Mouse (Mus musculus) liver, postnatal 0 days (tissue): ENCODE measurements around the gene Tmprss2. TPM values are rescaled to one million over a fixed set of nuclear protein-coding genes. Genes with fewer than 3 reads are reported as not detected.

ENCODE experiments used
- ATAC-seq: fragments of 200-750 bp; cut with Nextera tagmentation; 2 replicates; pipeline ENCODE4 v1.8.0; 2017; ENCODE audit warnings: mild to moderate bottlenecking, moderate library complexity
- DNase-seq: peaks from one replicate; pipeline ENCODE4 v3.0.0-alpha.2; 2016
- H3K27ac ChIP-seq: fragments of 300-500 bp; sonication (generic); 2 replicates; pipeline ENCODE4 v1.5.1; 2014; ENCODE audit warnings: antibody characterized with exemption, moderate library complexity, mild to moderate bottlenecking, low read depth
- H3K27me3 ChIP-seq: fragments of 300-500 bp; sonication (generic); 2 replicates; pipeline ENCODE4 v1.6.1; 2014; ENCODE audit warnings: low read length, control low read depth, mixed read lengths; ENCODE audit not compliant: insufficient read depth
- H3K36me3 ChIP-seq: fragments of 300-500 bp; sonication (generic); replicated peaks from 2 replicates; pipeline ENCODE4 v1.6.1; 2014; ENCODE audit warnings: mild to moderate bottlenecking, control low read depth, low read length, moderate library complexity, mixed read lengths; ENCODE audit not compliant: insufficient read depth
- H3K4me1 ChIP-seq: fragments of 300-500 bp; sonication (generic); 2 replicates; pipeline ENCODE4 v1.6.1; 2014; ENCODE audit warnings: antibody characterized with exemption, mild to moderate bottlenecking, control low read depth; ENCODE audit not compliant: insufficient read depth
- H3K4me2 ChIP-seq: fragments of 300-500 bp; sonication (generic); 2 replicates; pipeline ENCODE4 v1.6.1; 2014; ENCODE audit warnings: low read depth, mild to moderate bottlenecking, low read length, moderate library complexity, mixed read lengths
- H3K4me3 ChIP-seq: fragments of 300-500 bp; sonication (generic); 2 replicates; pipeline ENCODE4 v1.5.1; 2014; ENCODE audit warnings: low read depth, low read length
- H3K9ac ChIP-seq: fragments of 300-500 bp; sonication (generic); replicated peaks from 2 replicates; pipeline ENCODE4 v1.6.1; 2014; ENCODE audit warnings: mild to moderate bottlenecking, moderate library complexity
- H3K9me3 ChIP-seq: fragments of 300-500 bp; sonication (generic); 2 replicates; pipeline ENCODE4 v1.6.1; 2016; ENCODE audit warnings: mild to moderate bottlenecking, control low read depth, low read length, mixed read lengths
- CTCF ChIP-seq: sonication (generic); IDR thresholded peaks from 2 replicates; pipeline ENCODE4 v1.5.1; 2016; ENCODE audit warnings: antibody characterized with exemption, low read depth
- EP300 ChIP-seq: IDR thresholded peaks from 2 replicates; pipeline ENCODE4 v1.6.1; 2016; ENCODE audit warnings: antibody characterized with exemption, low read depth, mild to moderate bottlenecking
- WGBS: fragments of 180-500 bp; shearing (Covaris S2); extraction: QIAGEN DNeasy Blood & Tissue Kit; methylation state at CpG from one replicate; pipeline ENCODE4 v1.1.7; 2014; ENCODE audit not compliant: insufficient replicate concordance; 5-methylcytosine and 5-hydroxymethylcytosine counted together
- polyA plus RNA-seq: library from polyadenylated mRNA; unstranded; fragments of >200 nt; fragmentation: Nextera tagmentation; extraction: Ambion mirVana; gene quantifications from 2 replicates; pipeline ENCODE4 v1.2.1, GENCODE M21; 2015

Tmprss2 gene
- polyA plus RNA-seq, 1 experiment from 2014 or later: 4.3 TPM

- DNase-seq: peak; percentile 44
Measured at GRCm38 (mm10) chr16:97568662-97569061, 42.3 kb downstream of the Tmprss2 start.

GRCm38 (mm10) chr16:97544340-97544739 lies 66.7 kb downstream of the Tmprss2 start:
- no peak overlapping the region for H3K9ac ChIP-seq
- WGBS: 76% methylated on average over 4 of the region's 4 CpGs
- TF ChIP-seq EP300 (no peak), CTCF (no peak)
- no peak overlapping the region for H3K4me3 ChIP-seq
- DNase-seq (no peak), ATAC-seq (no peak)
- no peaks in the 10 kb centered on the region; the same call in 1 of the 2 replicates for H3K9me3 ChIP-seq
- no peak overlapping the region for H3K27ac ChIP-seq
- no peaks in the 10 kb centered on the region for H3K27me3 ChIP-seq
- H3K4me1 ChIP-seq: no peaks in the 10 kb centered on the region; the same call in none of the 2 replicates
- H3K4me2 ChIP-seq: no peak overlapping the region
- peaks cover 44% of the 10 kb centered on the region for H3K36me3 ChIP-seq

More at GRCm38 (mm10) chr16:97568662-97569061, 42.3 kb downstream of the Tmprss2 start:
- Histone ChIP-seq H3K4me3 (no peak overlapping the region), H3K27ac (no peak overlapping the region), H3K27me3 (no peaks in the 10 kb centered on the region), H3K4me2 (no peak overlapping the region), H3K9ac (no peak overlapping the region), H3K9me3 (no peaks in the 10 kb centered on the region), H3K4me1 (no peaks in the 10 kb centered on the region), H3K36me3 (peaks cover 5% of the 10 kb centered on the region; the same call in 1 of the 2 replicates)
- TF ChIP-seq CTCF (peak; percentile 63), EP300 (no peak)
- no peak for ATAC-seq
- WGBS: 61% methylated on average over 9 of the region's 9 CpGs

- Histone ChIP-seq H3K4me1 (peaks cover 40% of the 10 kb centered on the region), H3K27me3 (no peaks in the 10 kb centered on the region), H3K9ac (peak overlapping the region; percentile 62), H3K9me3 (no peaks in the 10 kb centered on the region; the same call in 1 of the 2 replicates), H3K27ac (peak overlapping the region; percentile 98), H3K4me3 (peak overlapping the region; percentile 42), H3K4me2 (peak overlapping the region; percentile 72), H3K36me3 (peaks cover 28% of the 10 kb centered on the region)
- WGBS: 32% methylated on average over 1 of the region's 1 CpGs
- TF ChIP-seq CTCF: 0 out of 2 replicates have a peak, but pooled peaks have one; percentile 12
- TF ChIP-seq EP300: no peak
- no peak for ATAC-seq
- DNase-seq: no peak
Measured at GRCm38 (mm10) chr16:97536859-97537258, 74.1 kb downstream of the Tmprss2 start.

GRCm38 (mm10) chr16:97535808-97536413 lies 75.1 kb downstream of the Tmprss2 start:
- WGBS: 8% methylated on average over 3 of the region's 3 CpGs
- Histone ChIP-seq H3K36me3 (peaks cover 20% of the 10 kb centered on the region), H3K27me3 (no peaks in the 10 kb centered on the region), H3K4me3 (peak overlapping the region; percentile 42), H3K9me3 (no peaks in the 10 kb centered on the region), H3K4me2 (peak overlapping the region; percentile 72), H3K4me1 (peaks cover 40% of the 10 kb centered on the region), H3K27ac (peak overlapping the region; percentile 98), H3K9ac (peak overlapping the region; percentile 62)
- TF ChIP-seq CTCF (no peak), EP300 (no peak)
- DNase-seq (peak; percentile 75), ATAC-seq (peak; percentile 68)

GRCm38 (mm10) chr16:97534876-97535461 lies 76.0 kb downstream of the Tmprss2 start:
- Histone ChIP-seq H3K27ac (peak overlapping the region; percentile 98), H3K4me1 (peaks cover 40% of the 10 kb centered on the region), H3K4me3 (peak overlapping the region; percentile 42), H3K27me3 (no peaks in the 10 kb centered on the region), H3K9ac (peak overlapping the region; percentile 62), H3K9me3 (no peaks in the 10 kb centered on the region), H3K4me2 (peak overlapping the region; percentile 72), H3K36me3 (peaks cover 14% of the 10 kb centered on the region)
- 16% methylated on average over 5 of the region's 5 CpGs for WGBS
- TF ChIP-seq CTCF (no peak), EP300 (peak; percentile 64; the same call in 1 of the 2 replicates)
- DNase-seq (peak; percentile 58), ATAC-seq (peak; percentile 89)

GRCm38 (mm10) chr16:97534448-97534847 lies 76.5 kb downstream of the Tmprss2 start:
- H3K27ac ChIP-seq: peak overlapping the region; percentile 98

More at GRCm38 (mm10) chr16:97534448-97534847, 76.5 kb downstream of the Tmprss2 start:
- H3K36me3 ChIP-seq: peaks cover 9% of the 10 kb centered on the region; the same call in 1 of the 2 replicates
- no peaks in the 10 kb centered on the region for H3K27me3 ChIP-seq
- H3K4me2 ChIP-seq: peak overlapping the region; percentile 72
- ATAC-seq (no peak), DNase-seq (no peak)
- H3K4me3 ChIP-seq: peak overlapping the region; percentile 42
- H3K4me1 ChIP-seq: peaks cover 40% of the 10 kb centered on the region
- peak overlapping the region; percentile 56 for H3K9ac ChIP-seq
- no peaks in the 10 kb centered on the region for H3K9me3 ChIP-seq
- WGBS: 29% methylated on average over 1 of the region's 1 CpGs
- no peak for TF ChIP-seq EP300
- TF ChIP-seq CTCF: no peak
